Mouse (Mus musculus) right cerebral cortex, adult 2 months (tissue): ENCODE measurements around the gene Tbc1d14.

Experiments
- DNase-seq, 2 experiments: peaks; one replicate each; pipeline ENCODE4 v3.0.0; 2021 to 2022; ENCODE audit warnings: low spot score in 2 of 2

Tbc1d14 gene

GRCm38 (mm10) chr5:36510956-36511355 is 82.1 kb downstream of the Tbc1d14 start:
- no peak for DNase-seq

- DNase-seq = no peak
Observed at GRCm38 (mm10) chr5:36508351-36508750, 84.7 kb downstream of the Tbc1d14 start.

- DNase-seq = no peak
Observed at GRCm38 (mm10) chr5:36505643-36506042, 87.4 kb downstream of the Tbc1d14 start.

- DNase-seq = no peak
Observed at GRCm38 (mm10) chr5:36505235-36505634, 87.8 kb downstream of the Tbc1d14 start.

- no peak for DNase-seq
Observed at GRCm38 (mm10) chr5:36494709-36495108, 98.4 kb downstream of the Tbc1d14 start.

DNA sequence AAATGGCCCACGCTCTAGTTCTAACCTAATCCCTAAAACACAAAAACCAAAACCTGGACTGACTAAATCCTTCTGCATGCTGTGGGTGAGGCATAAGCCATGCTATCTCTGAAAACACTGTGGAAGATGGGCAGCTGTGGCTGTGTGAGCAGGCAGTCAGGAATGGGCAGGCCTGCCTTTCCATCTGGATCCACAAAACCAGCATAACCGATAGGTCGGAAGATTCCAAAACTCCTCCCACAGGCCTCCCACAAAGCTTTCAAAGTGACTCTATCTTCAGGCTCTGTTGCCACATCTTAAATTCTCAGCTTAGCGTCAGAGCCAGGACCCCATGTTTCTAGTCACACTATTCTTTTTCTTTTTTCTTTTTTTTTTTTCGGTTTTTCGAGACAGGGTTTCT is 99.2 kb downstream of the Tbc1d14 start:
- peak in 1 of 2 experiments; percentile 37 for DNase-seq

GRCm38 (mm10) chr5:36489225-36489624 is 103.9 kb downstream of the Tbc1d14 start:
- DNase-seq = peak in 1 of 2 experiments; percentile 35

DNA sequence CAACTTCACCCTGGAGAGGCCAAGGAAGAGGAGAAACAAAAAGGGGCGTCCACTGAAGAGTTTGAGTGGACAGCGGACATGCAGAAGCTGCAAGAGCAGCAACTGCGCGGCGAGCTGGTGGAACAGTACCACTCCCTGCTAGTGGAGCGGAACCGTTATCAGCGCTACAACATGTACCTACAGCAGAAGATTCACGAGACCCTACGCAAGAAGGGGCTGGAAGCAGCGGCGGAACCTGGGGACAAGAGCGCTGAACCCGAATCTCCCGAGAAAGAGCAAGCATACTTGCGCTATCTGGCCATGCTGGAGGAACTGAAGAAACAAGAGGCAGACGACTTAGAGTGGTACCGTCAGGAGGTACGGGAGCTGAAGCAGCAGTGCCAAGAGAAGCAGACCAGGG is 107.8 kb downstream of the Tbc1d14 start:
- DNase-seq = no peak

- DNase-seq = peak; percentile 96
Observed at GRCm38 (mm10) chr5:36484171-36484990, 108.7 kb downstream of the Tbc1d14 start, which contains the start of the genes Tada2b and Ccdc96. Gene Tada2b, minus strand, starts transcription at chr5:36484285. Gene Ccdc96, plus strand, starts transcription at chr5:36484588.

DNA sequence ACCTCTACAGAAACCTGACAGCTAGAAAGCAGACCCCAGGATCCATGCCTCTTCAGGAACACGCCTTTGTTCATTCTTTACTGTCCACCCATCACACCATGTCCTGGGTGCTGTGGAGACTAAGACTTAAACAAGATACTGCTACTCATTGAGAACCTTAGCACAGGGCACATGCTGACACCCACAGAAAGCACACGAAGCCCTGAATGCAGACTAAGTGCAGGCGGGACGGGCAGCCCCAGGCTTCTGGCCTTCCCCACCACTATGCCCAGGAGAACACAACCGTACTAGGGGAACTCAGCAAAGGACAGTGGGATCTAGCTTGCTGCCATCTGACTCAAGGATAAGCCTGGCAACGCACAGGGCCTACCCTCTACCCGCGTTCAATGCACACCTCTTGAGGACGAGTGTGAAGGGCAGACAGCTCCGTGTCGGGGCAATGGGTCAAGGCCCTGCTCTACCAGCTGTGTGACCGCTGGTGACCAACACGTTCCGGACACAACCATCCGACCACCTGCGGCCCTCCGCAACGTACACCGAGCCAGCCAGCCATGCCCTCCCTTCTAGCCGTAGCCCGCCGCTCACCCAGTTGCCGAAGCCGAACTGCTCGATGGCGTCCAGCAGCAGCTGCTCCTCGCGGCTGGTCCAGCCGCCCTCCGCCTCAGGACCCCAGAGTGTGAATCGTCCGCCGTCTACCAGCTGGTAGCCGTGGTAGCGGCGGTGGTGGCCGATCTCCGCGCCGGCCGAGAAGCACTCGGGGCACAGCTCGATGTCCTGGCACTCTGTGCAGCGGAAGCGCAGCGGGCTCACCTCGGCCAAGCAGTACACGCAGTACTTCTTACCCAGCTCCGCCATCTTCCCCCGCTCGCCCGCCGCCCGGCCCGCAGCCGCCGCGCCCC is 109.6 kb downstream of the Tbc1d14 start:
- peak in 1 of 2 experiments; percentile 39 for DNase-seq

DNA sequence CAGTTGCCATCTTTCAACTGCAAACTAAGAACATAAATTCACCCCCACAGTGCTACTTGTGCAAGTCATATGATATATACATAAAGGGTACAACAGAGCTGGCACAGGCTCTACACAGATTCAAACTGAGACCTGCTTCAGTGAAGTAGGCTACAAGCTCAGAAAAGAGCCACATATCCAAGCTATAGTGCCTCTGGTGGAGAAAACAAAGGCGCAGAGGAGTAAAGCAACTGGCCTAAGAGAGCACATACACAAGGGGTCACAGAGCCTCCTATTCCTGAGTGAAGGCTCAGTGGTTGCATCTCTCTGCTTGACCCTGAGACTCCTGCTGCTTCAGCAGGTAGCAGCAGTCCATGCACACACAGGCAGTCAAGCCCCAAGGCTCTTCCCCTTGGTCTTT is 112.0 kb downstream of the Tbc1d14 start:
- DNase-seq = no peak

DNA sequence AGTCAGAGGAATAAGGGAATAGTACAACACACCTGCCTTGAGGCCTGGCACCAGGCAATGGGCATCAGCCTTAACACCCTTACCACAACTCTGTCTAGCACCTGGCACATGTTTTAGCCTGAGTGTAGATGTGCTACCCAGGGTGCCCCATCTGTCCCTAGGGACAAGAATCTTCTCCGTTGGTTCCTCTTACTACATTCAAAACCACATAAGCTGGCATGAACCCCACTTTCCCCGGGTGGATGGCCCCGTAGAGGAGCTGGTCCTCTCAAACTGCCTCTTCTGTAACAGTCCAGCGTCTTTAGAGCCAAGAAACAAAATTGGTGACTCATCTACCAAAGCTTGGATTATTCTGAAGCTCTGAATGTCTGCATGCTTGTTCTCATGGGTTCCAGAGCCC is 112.7 kb downstream of the Tbc1d14 start:
- no peak for DNase-seq

- DNase-seq = no peak
Observed at GRCm38 (mm10) chr5:36479735-36480134, 113.3 kb downstream of the Tbc1d14 start.

DNA sequence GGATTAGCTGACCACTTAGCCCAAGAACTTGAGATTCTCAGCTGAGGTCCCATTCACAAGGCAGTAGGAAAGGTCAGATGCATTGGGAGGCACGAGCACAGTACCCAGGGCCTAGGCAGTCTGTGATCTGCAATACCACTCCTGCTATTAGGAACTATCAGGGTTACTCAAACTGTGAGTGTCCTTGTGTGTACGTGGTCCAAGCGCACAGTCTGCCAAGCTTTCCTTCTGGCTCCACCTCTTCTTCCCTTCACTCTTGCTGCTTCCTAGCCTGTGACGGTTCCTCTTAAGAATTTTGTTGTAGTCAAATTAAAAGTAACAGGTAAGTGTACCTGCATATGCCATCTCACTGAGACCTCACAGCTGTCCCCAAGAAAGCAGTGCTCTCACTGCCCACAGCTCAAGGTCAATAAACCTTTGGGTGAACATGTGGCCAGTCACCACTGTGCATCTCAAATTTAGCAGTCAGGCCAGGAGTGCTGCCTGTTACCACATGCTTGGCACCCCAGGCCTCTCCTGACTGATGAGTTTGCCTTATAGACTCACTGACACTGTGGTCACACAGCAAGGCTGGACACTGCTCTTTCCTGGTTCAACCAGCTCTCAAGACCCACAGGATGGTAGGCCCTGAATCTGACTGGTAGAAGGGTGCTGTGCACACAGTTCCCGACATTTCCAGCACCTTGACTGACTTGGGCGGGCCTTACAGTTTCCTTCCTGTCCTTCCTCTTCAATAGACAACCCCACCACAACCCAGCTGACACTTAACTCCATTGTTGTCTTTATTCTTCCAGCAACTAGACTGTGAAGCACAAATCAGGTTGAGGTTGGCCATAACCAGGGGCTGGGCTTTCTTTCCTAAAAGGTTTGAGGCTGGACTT is 114.3 kb downstream of the Tbc1d14 start:
- no peak for DNase-seq

GRCm38 (mm10) chr5:36477486-36477885 is 115.6 kb downstream of the Tbc1d14 start:
- DNase-seq = no peak

GRCm38 (mm10) chr5:36474283-36474682 is 118.8 kb downstream of the Tbc1d14 start:
- DNase-seq = peak; percentile 71 to 77

GRCm38 (mm10) chr5:36472876-36473655 is 120.0 kb downstream of the Tbc1d14 start:
- DNase-seq = no peak

DNA sequence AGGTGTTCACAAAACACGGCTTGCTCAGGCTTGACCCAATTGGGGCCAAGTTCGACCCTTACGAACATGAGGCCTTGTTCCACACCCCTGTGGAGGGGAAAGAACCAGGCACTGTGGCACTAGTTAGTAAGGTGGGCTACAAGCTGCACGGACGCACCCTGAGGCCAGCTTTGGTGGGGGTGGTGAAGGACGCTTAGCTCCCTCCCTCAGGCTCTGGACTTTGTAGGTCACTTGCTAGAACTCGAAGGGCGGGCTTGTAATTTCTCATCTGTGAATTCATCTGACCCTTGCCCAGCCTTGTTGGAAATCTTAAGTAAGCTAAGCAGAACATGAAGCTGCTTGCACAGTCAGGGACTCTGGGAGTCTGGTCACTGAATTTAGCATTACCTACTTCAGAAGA is 121.9 kb downstream of the Tbc1d14 start:
- no peak for DNase-seq

DNA sequence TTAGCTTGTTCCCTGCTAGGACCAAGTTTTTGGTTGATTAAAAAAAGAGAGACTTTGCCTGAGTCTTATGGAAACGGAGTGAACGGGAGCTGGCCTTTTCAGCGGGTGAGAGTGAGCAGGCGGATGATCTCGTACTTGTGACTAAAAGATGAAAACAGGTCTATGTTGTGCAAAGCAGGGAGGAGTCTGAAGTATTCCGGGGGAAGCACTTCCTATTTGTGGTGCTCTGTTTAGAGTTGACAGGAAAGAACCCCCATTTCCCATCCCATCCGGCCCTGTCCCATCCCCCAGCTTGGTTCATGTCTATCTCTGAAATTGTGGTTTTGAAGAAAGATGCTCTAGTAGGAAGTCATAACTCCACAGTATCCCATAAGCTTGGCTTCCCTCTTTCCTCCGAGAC is 127.2 kb downstream of the Tbc1d14 start:
- no peak for DNase-seq
